Mouse (Mus musculus) megakaryocyte, embryonic 14.5 days (primary cell): Measurements from ENCODE around the gene Crtac1.

Experiments
- FLI1 ChIP-seq: IDR thresholded peaks from 2 replicates; pipeline ENCODE4 v1.6.1; 2012; ENCODE audit warnings: low read length, inconsistent platforms, mixed read lengths
- GATA1 ChIP-seq: IDR thresholded peaks from 3 replicates; pipeline ENCODE4 v1.6.1; 2012; ENCODE audit warnings: mixed read lengths, low read length, inconsistent platforms, borderline replicate concordance

DNA sequence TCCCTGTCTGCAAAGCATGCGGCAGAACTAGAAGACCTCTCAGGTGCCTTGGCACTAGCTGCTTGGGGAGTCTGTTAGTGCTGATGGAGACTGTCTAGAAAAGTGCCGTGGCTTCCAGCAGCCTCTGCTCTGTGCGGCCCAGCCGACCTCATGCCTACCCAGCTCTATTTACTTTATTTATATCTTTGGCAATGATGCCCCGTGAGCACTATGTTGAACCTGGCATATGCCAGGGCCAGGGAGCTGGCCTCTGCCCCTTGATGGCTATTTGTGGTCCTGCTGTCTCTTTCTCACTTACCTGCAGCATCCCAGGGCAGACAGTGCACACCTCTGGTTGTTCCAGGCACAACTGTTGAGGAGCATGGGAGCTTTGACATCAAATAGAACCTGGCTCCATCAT is 153.1 kb downstream of the Crtac1 start:
- TF ChIP-seq GATA1 (no peak), FLI1 (no peak)
